Mouse (Mus musculus): ENCODE data around the gene Gstm4. TPM values are rescaled to one million over a fixed set of nuclear protein-coding genes. Genes with fewer than 3 reads are reported as not detected.

Gene Gstm4
- polyA plus RNA-seq (2016; fragmentation: Nextera tagmentation; extraction: Ambion mirVana): 11.3 and 12.2 TPM in 2 replicates

DNA sequence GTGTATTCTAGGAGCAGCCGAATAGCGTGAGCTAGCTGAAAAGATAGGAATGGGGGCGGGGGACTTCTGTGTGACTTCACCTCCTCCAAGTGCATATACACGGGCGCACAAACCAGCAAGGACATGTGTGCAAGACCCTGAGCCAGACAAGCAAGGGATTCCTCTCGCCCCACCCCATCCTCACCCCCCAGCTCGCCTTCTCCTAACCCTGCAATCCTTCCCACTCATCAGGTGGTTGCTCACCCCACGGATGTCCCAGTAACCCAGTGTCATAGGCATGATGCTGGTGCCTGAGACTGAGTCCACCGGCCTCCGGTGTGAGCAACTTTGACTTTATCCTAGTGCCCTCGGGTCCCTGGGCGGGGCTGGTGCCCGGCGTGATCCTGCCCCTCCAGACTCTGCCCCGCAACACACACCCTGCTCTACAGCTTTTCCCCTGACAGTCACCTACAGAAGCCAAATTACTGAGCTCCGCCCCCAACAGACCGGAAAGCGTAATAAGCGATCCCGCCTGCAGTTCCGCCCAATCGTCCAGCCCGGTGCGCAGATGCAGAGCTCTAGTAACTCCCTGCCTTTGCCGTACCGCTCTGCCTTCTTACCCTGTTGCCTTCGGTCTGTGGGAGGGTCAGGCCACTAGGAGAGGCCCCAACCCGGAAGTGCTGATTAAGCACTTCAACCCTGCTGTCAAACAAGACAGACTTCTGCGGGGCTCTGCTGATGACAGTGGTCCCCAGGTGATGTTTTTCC lies at the start of gene Gstm4:
Gstm4 (minus strand) TSS at position 501 of the 747 bp plus-strand sequence.
- peak within 1 kb of the TSS; percentile 63 for H3K9ac ChIP-seq
- H3K4me2 ChIP-seq: peak within 1 kb of the TSS; percentile 84
- H3K36me3 ChIP-seq (replicated peaks): no peaks in the 10 kb centered on the region
- peak within 1 kb of the TSS; percentile 52 for H3K4me3 ChIP-seq (replicated peaks)
- peaks cover 11% of the 10 kb centered on the region for H3K4me1 ChIP-seq
- peak; percentile 85 for ATAC-seq (ENCODE audit: low FRiP score)
- 10% methylated on average over 29 of the region's 29 CpGs for WGBS
- no peaks in the 10 kb centered on the region for H3K9me3 ChIP-seq
- no peaks in the 10 kb centered on the region for H3K27me3 ChIP-seq
- 0 out of 2 replicates have a peak within 1 kb of the TSS, but pooled peaks have one; percentile 32 for H3K27ac ChIP-seq

DNA sequence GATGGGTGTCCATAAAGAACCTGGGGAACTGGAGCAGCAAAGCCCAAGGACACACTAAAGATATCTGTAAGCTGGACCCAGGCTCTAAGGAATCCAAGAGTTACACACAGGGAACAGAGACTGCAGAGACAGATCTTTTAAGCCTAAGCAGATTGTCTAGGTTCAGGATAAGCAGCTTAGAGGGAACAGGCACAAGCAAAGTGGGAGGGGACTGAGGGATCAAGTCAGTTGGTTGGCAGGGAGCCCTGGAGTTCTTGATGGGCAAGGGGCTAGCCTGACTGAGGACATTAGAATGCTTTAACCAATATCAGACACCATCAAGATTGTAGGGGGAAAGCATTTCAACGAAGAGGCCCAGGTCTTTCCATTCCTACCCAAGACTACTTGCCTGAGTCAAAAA lies 49.5 kb upstream of the Gstm4 start:
- peaks cover 18% of the 10 kb centered on the region; the same call in 1 of the 2 replicates for H3K27me3 ChIP-seq
- 90% methylated on average over 1 of the region's 1 CpGs for WGBS
- H3K4me2 ChIP-seq: no peak overlapping the region
- ATAC-seq (ENCODE audit: low FRiP score): no peak
- H3K9ac ChIP-seq: no peak overlapping the region
- H3K4me1 ChIP-seq: no peaks in the 10 kb centered on the region; the same call in 1 of the 2 replicates
- no peaks in the 10 kb centered on the region for H3K9me3 ChIP-seq
- H3K27ac ChIP-seq: no peak overlapping the region
- H3K36me3 ChIP-seq (replicated peaks): no peaks in the 10 kb centered on the region
- no peak overlapping the region for H3K4me3 ChIP-seq (replicated peaks)

DNA sequence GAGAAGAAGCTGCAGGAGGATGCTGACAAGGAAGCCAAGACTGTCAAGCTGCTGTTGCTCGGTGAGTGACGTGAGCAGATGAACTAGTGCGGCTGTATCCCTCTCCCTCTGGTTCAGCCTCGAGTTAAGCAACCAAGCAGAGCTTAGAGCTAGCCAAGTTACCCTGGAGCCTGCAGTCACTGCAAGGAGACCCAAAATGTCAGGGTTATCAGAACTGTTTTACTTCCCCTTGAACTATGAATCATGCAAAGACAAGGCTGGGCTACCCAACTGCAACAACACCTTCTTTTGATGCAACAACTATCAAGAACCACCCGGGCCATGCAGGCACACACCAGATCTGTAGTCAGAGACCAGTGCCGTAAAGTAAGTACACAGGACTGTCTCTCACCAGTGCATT lies 48.6 kb upstream of the Gstm4 start:
- 48% methylated on average over 6 of the region's 6 CpGs for WGBS
- no peaks in the 10 kb centered on the region; the same call in 1 of the 2 replicates for H3K4me1 ChIP-seq
- H3K4me3 ChIP-seq (replicated peaks): no peak overlapping the region
- no peak for ATAC-seq (ENCODE audit: low FRiP score)
- H3K9me3 ChIP-seq: no peaks in the 10 kb centered on the region
- H3K4me2 ChIP-seq: no peak overlapping the region
- H3K9ac ChIP-seq: no peak overlapping the region
- no peaks in the 10 kb centered on the region for H3K36me3 ChIP-seq (replicated peaks)
- no peak overlapping the region for H3K27ac ChIP-seq
- H3K27me3 ChIP-seq: peaks cover 20% of the 10 kb centered on the region; the same call in 1 of the 2 replicates

DNA sequence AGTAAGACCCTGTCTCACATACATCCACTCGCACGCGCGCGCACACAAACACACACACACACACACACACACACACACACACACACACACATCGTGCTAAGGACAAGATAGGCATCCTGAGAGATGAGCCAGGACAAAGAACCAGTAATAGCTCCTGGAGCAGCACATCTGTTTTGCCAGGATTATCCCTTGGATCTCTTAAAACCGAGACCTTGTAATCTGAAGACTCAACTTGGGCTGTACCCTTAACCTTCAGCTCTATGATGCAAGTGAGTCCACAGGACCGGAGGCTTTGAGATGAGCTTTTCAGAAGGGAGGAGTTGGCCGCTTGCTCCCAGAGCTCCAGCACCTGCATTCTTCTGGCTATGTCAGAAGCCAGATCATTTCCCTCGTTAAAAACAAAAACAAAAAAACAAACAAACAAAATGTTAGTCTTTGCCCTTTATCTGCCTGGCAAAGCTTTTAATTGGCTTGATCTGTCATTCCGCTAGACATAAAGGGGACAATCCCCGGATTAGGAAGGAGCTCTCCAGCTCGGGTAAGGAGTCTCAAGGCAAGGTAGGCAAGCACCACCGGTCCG lies 47.9 kb upstream of the Gstm4 start, which contains the start of gene Gnat2:
Gnat2 (plus strand) TSS at position 254 of the 580 bp plus-strand sequence.
- Histone ChIP-seq H3K27ac (no peak within 1 kb of the TSS), H3K36me3 (replicated peaks) (no peaks in the 10 kb centered on the region), H3K4me1 (no peaks in the 10 kb centered on the region; the same call in 1 of the 2 replicates), H3K4me2 (no peak within 1 kb of the TSS), H3K9me3 (no peaks in the 10 kb centered on the region), H3K27me3 (peaks cover 20% of the 10 kb centered on the region; the same call in 1 of the 2 replicates), H3K4me3 (replicated peaks) (no peak within 1 kb of the TSS), H3K9ac (no peak within 1 kb of the TSS)
- WGBS: 55% methylated on average over 15 of the region's 15 CpGs
- no peak for ATAC-seq (ENCODE audit: low FRiP score)

DNA sequence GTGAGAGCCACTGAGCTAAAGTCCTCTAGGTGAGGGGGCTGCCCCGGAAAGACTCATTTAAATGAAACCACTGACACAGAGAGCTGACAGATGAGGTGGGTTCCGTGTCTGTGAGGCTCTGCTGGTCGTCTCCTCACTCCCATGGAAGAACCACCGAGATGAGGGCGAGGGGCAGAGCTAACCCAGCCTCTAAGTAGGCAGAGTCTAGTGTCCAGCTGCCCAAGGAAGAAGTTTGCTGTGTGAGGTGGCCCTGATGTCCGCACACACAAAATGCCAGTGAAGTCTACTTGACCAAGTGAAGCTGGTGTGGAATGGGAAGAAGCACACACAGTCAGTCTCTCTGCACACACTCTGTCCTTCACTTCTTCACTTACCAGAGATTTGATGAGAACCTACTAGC lies 47.3 kb upstream of the Gstm4 start:
- H3K36me3 ChIP-seq (replicated peaks): no peaks in the 10 kb centered on the region
- H3K9me3 ChIP-seq: no peaks in the 10 kb centered on the region
- H3K4me1 ChIP-seq: no peaks in the 10 kb centered on the region; the same call in 1 of the 2 replicates
- no peak overlapping the region for H3K4me3 ChIP-seq (replicated peaks)
- no peak for ATAC-seq (ENCODE audit: low FRiP score)
- no peak overlapping the region for H3K9ac ChIP-seq
- H3K4me2 ChIP-seq: no peak overlapping the region
- no peak overlapping the region for H3K27ac ChIP-seq
- WGBS: 78% methylated on average over 6 of the region's 6 CpGs
- H3K27me3 ChIP-seq: peaks cover 20% of the 10 kb centered on the region; the same call in 1 of the 2 replicates

DNA sequence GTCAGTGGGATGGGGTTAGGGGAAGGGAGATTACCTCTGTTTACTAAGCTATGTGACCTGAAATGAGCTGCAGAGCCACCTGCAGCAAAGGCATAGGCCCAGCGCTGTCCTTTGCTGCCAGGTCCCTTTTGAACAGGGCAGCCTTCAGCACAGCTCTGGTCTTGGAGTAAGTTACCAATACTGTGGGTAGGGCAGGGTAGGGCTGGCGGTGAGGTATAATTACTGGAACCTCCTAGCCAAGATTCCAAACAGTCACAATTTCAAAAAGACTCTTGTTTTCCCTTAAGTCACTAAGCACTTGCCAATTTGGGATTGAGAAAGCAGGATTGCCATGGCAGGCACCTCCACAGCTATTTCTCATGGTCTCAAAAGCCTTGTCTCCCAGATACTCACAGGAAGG lies 45.9 kb upstream of the Gstm4 start:
- Histone ChIP-seq H3K27me3 (peaks cover 20% of the 10 kb centered on the region; the same call in 1 of the 2 replicates), H3K9ac (no peak overlapping the region), H3K4me1 (peaks cover 13% of the 10 kb centered on the region), H3K36me3 (replicated peaks) (no peaks in the 10 kb centered on the region), H3K9me3 (no peaks in the 10 kb centered on the region), H3K27ac (no peak overlapping the region), H3K4me3 (replicated peaks) (no peak overlapping the region), H3K4me2 (no peak overlapping the region)
- no peak for ATAC-seq (ENCODE audit: low FRiP score)
- 93% methylated on average over 2 of the region's 2 CpGs for WGBS

DNA sequence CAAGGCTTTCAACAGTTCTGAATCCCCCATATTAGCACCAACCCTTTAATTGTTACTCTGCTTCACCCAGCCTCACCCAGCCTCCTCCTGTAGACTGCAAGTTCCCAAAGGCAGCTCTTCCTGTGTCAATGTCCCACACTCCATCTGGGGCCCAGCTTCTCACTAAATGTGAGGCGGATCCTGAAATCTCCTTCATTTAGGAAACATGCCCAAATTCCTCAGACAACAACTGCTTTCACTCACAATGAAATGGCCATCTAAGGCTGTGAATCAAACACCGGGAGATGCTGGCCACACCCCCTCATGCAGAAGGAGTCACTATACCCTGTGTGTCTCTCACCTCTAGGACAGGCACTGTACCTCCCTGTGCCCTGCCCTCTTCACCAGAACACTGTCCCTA lies 45.2 kb upstream of the Gstm4 start:
- no peak for ATAC-seq (ENCODE audit: low FRiP score)
- Histone ChIP-seq H3K36me3 (replicated peaks) (no peaks in the 10 kb centered on the region), H3K4me3 (replicated peaks) (no peak overlapping the region), H3K27ac (no peak overlapping the region), H3K9me3 (no peaks in the 10 kb centered on the region), H3K4me2 (no peak overlapping the region), H3K9ac (no peak overlapping the region), H3K4me1 (peaks cover 18% of the 10 kb centered on the region), H3K27me3 (peaks cover 20% of the 10 kb centered on the region; the same call in 1 of the 2 replicates)
- WGBS: 39% methylated on average over 2 of the region's 2 CpGs

DNA sequence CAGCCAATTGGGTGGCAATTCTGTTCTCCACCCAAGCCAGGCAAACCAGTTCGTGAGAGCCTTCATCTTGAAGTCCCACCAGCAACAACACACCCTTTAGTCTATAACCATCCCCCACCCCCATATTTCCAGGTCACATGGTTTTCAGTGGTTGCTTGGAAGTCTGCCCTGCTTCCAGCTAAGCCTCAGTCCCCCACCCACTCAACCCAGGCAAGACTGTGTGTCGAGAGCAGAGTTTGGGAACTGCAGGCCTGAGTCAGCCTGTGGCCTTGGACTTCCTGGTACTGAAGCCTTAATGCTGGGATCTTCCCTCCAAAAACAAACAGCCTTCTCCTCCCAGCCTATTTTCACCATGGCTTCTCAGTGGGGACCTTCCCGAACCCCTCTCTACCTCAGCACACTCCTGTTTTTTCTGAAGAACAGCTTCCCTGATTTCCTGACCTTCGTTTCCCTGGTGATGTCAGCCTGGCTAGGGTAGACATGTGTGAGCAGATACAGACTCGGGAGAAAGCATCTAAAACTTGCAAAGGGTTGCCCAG lies 44.2 kb upstream of the Gstm4 start:
- no peak overlapping the region for H3K4me2 ChIP-seq
- H3K36me3 ChIP-seq (replicated peaks): no peaks in the 10 kb centered on the region
- no peak overlapping the region for H3K9ac ChIP-seq
- H3K27ac ChIP-seq: no peak overlapping the region
- no peak overlapping the region for H3K4me3 ChIP-seq (replicated peaks)
- no peaks in the 10 kb centered on the region for H3K9me3 ChIP-seq
- ATAC-seq (ENCODE audit: low FRiP score): no peak
- peaks cover 20% of the 10 kb centered on the region; the same call in 1 of the 2 replicates for H3K27me3 ChIP-seq
- H3K4me1 ChIP-seq: peaks cover 28% of the 10 kb centered on the region
- WGBS: 61% methylated on average over 5 of the region's 5 CpGs

DNA sequence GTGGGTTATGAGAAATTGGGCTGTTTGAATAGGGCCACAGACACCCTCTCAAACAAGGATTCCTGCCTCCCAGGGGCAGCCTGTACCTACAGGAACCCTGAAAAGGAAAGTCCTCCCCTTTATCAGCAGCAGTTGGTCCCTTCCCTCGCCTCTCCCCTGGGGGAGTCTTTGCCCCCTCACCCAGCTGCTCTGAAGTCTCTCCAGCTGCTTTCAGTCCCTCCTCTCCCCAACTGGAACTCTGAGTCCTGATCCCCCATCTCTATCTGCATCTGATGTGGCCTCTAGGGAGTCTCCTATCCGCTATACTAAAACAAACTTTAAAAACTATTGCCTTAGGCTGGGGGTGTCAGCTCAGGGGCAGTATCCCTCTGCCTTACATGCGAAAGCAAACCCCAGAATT lies 42.6 kb upstream of the Gstm4 start:
- no peak overlapping the region for H3K4me3 ChIP-seq (replicated peaks)
- no peaks in the 10 kb centered on the region for H3K9me3 ChIP-seq
- no peaks in the 10 kb centered on the region for H3K36me3 ChIP-seq (replicated peaks)
- H3K27me3 ChIP-seq: peaks cover 16% of the 10 kb centered on the region; the same call in 1 of the 2 replicates
- H3K4me1 ChIP-seq: peaks cover 43% of the 10 kb centered on the region
- ATAC-seq (ENCODE audit: low FRiP score): no peak
- no peak overlapping the region for H3K9ac ChIP-seq
- WGBS: 89% methylated on average over 3 of the region's 3 CpGs
- H3K4me2 ChIP-seq: 0 out of 2 replicates have a peak overlapping the region, but pooled peaks have one; percentile 100
- H3K27ac ChIP-seq: no peak overlapping the region

DNA sequence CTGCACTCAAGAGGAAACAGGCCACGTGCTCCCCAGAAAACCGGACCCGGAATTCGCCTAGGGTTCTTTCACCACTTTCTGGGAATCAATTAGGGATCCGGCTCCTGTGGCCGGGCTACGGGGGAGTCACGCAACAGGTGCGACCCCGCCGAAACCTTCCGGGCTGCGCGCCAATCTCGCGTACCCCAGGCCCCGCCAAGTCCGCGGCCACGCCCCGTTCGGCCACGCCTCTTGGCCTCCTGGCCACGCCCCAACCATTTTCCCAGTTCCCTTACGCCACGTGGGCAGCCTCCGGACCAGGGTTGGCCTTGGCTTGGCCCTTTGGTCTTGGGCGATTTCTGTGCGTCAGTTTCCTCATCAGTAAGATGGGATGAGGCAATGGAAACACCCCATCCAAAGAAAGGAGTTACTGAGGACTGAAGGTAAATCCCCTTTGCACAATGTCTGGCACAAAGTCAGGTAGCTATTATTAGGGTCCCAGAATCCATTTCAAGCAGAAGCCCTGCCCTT lies 41.8 kb upstream of the Gstm4 start, which contains the start of gene Ampd2:
Ampd2 (minus strand) TSS at position 182 of the 510 bp plus-strand sequence.
- ATAC-seq (ENCODE audit: low FRiP score): 0 out of 2 replicates have a peak, but pooled peaks have one; percentile 21
- no peaks in the 10 kb centered on the region for H3K9me3 ChIP-seq
- H3K4me3 ChIP-seq (replicated peaks): peak within 1 kb of the TSS; percentile 66
- peak within 1 kb of the TSS; percentile 100 for H3K4me2 ChIP-seq
- peaks cover 52% of the 10 kb centered on the region for H3K4me1 ChIP-seq
- H3K27me3 ChIP-seq: peaks cover 9% of the 10 kb centered on the region; the same call in 1 of the 2 replicates
- peak within 1 kb of the TSS; percentile 78 for H3K9ac ChIP-seq
- peak within 1 kb of the TSS; percentile 87 for H3K27ac ChIP-seq
- WGBS: under 1% methylated on average over 29 of the region's 29 CpGs
- H3K36me3 ChIP-seq (replicated peaks): no peaks in the 10 kb centered on the region

DNA sequence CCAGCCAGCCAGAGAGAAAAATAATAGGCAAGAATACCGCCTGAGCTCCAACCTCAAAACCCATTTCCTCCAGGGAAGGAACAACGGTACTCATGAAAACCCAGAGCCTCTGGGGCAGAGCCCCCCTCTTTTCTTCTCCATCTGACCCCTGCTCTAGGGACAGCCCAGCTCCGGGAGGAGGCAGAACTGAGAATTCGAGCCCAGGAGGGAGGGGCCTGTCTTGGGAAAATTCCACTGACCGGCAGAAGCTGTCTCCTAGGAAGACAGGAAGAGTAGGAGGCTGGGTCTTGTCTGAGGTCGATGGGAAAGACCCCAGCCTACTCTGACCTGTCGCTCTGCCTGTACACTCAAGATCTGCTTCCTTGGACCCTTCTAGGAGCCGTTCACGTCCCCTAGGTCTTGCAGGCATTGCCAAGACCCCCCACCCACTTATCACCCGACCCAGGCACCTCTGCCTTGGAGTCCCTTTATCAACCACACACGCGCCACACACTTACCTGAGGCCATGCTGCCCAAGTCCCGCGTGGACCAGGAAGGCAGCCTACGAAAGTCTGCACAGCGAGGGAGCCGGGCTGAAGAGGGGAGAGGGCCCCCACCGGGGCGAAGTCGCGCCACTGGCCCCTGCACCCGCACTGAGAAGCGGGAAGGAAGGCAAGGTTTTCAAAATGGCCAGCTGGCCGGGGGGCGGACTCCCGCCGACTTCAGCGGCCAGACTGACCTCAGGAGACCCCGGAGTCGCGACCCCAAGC lies 41.2 kb upstream of the Gstm4 start:
- Histone ChIP-seq H3K4me2 (peak overlapping the region; percentile 100), H3K4me3 (replicated peaks) (peak overlapping the region; percentile 66), H3K4me1 (peaks cover 52% of the 10 kb centered on the region), H3K36me3 (replicated peaks) (0 out of 2 replicates have a peak, but pooled peaks cover under 1% of the 10 kb centered on the region), H3K9ac (peak overlapping the region; percentile 78), H3K9me3 (no peaks in the 10 kb centered on the region), H3K27ac (peak overlapping the region; percentile 87), H3K27me3 (peaks cover 9% of the 10 kb centered on the region; the same call in 1 of the 2 replicates)
- WGBS: under 1% methylated on average over 31 of the region's 31 CpGs
- peak; percentile 65 for ATAC-seq (ENCODE audit: low FRiP score)

Measured in forebrain, embryonic 12.5 days (tissue).